Mouse (Mus musculus) liver, embryonic 14.5 days (tissue): ENCODE data around the gene Duox1.

Experiments
- CTCF ChIP-seq: IDR thresholded peaks from 2 replicates; pipeline ENCODE4 v1.5.1; 2016; ENCODE audit warnings: antibody characterized with exemption, low read depth, control low read depth
- EP300 ChIP-seq: IDR thresholded peaks from 2 replicates; pipeline ENCODE4 v1.6.1; 2016; ENCODE audit warnings: antibody characterized with exemption, low read depth

DNA sequence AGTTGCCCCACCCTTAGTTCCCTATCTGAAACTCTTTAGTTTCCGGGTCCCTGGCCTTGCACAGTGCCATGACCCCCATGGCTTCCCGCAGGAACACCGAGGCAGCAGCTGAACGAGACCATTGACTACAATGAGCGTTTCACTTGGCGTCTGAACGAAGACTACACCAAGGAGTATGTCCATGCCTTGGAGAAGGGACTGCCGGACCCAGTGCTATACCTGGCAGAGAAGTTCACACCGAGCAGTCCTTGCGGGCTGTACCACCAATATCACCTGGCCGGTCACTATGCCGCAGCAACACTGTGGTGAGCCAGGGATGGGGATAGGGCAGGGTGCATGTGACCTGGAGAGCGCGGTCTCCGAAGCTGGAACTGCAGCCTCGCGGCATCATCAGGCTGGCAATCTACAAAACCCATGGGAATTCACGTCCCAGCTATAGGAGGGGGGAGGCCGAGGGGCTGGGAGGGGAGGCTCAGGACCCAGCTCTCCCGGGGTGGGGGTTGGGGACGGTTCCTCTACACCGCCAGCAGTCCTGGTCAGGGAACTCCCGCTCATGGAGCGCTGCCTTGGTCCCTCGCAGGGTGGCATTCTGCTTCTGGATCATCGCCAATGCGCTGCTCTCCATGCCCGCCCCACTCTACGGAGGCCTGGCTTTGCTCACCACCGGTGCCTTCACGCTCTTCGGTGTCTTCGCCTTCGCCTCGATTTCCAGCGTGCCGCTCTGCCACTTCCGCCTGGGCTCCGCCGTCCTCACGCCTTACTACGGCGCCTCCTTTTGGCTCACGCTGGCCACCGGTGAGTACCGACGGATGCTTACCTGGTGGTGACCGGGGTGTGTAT is 14.2 kb upstream of the Duox1 start:
- TF ChIP-seq CTCF (no peak), EP300 (no peak)
